Mouse (Mus musculus) embryonic facial prominence, embryonic 15.5 days (tissue): Measurements from ENCODE around the gene Fkbp15. TPM values are rescaled to one million over a fixed set of nuclear protein-coding genes. Genes with fewer than 3 reads are reported as not detected.

Source experiments
- ATAC-seq: fragments of 200-750 bp; cut with Nextera tagmentation; 2 replicates; pipeline ENCODE4 v1.8.0; 2017; ENCODE audit warnings: low read depth, moderate TSS enrichment; ENCODE audit not compliant: insufficient number of reproducible peaks, low FRiP score, low TSS enrichment
- H3K27ac ChIP-seq: fragments of 300-500 bp; sonication (generic); replicated peaks from 2 replicates; pipeline ENCODE4 v1.5.1; 2015; ENCODE audit warnings: mild to moderate bottlenecking, inconsistent platforms
- H3K27me3 ChIP-seq: fragments of 300-500 bp; sonication (generic); 2 replicates; pipeline ENCODE4 v1.6.1; 2015; ENCODE audit warnings: inconsistent platforms
- H3K36me3 ChIP-seq: fragments of 300-500 bp; sonication (generic); 2 replicates; pipeline ENCODE4 v1.6.1; 2015; ENCODE audit warnings: mild to moderate bottlenecking, inconsistent platforms
- H3K4me1 ChIP-seq: fragments of 300-500 bp; sonication (generic); 2 replicates; pipeline ENCODE4 v1.6.1; 2015; ENCODE audit warnings: inconsistent platforms
- H3K4me2 ChIP-seq: fragments of 300-500 bp; sonication (generic); replicated peaks from 2 replicates; pipeline ENCODE4 v1.6.1; 2015; ENCODE audit warnings: mild to moderate bottlenecking, inconsistent platforms
- H3K4me3 ChIP-seq: fragments of 300-500 bp; sonication (generic); replicated peaks from 2 replicates; pipeline ENCODE4 v1.5.1; 2015; ENCODE audit warnings: mild to moderate bottlenecking, inconsistent platforms
- H3K9ac ChIP-seq: fragments of 300-500 bp; sonication (generic); 2 replicates; pipeline ENCODE4 v1.6.1; 2015; ENCODE audit warnings: inconsistent platforms
- H3K9me3 ChIP-seq: fragments of 300-500 bp; sonication (generic); replicated peaks from 2 replicates; pipeline ENCODE4 v1.6.1; 2016; ENCODE audit warnings: inconsistent platforms
- WGBS: fragments of 180-500 bp; shearing (Covaris S2); methylation state at CpG from one replicate; pipeline ENCODE4 v1.1.7; 2015; 5-methylcytosine and 5-hydroxymethylcytosine counted together
- polyA plus RNA-seq: library from polyadenylated mRNA; unstranded; fragments of >200 nt; fragmentation: Nextera tagmentation; extraction: Ambion mirVana; gene quantifications from 2 replicates; pipeline ENCODE4 v1.2.1, GENCODE M21; 2015

The Fkbp15 gene
- polyA plus RNA-seq, 1 experiment from 2014 or later = 27.6 TPM

GRCm38 (mm10) chr4:62389592-62390512, 29.5 kb upstream of the Fkbp15 start:
- H3K9ac ChIP-seq = no peak overlapping the region
- no peaks in the 10 kb centered on the region for H3K4me1 ChIP-seq
- H3K27me3 ChIP-seq = no peaks in the 10 kb centered on the region
- no peak overlapping the region for H3K27ac ChIP-seq
- no peaks in the 10 kb centered on the region for H3K9me3 ChIP-seq
- 88% methylated on average over 5 of the region's 5 CpGs for WGBS
- no peak overlapping the region for H3K4me2 ChIP-seq
- no peak overlapping the region for H3K4me3 ChIP-seq
- H3K36me3 ChIP-seq = peaks cover 53% of the 10 kb centered on the region
- ATAC-seq = no peak

GRCm38 (mm10) chr4:62385439-62385838, 25.1 kb upstream of the Fkbp15 start:
- ATAC-seq = no peak
- peaks cover 27% of the 10 kb centered on the region for H3K36me3 ChIP-seq

DNA sequence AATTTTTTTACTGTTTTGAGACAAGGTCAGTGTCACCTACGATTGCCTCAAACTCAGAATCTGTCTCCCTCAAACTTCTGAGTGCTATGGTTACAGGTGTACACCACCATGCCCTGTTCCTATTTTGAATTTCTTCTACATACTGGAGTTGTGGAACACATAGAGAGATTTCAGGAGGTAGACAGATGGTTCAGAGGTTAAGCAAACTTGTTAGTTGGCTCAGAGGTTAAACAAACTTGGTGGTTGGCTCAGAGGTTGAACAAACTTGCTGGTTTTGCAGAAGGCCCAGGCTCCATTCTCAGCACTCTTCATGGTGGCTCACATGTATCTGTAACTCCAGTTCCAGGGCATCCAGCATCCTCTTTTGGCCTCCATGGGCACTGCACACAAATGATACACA, 23.8 kb upstream of the Fkbp15 start:
- Histone ChIP-seq H3K27me3 (no peaks in the 10 kb centered on the region), H3K4me2 (no peak overlapping the region), H3K9ac (no peak overlapping the region), H3K27ac (no peak overlapping the region), H3K4me1 (no peaks in the 10 kb centered on the region), H3K9me3 (no peaks in the 10 kb centered on the region), H3K36me3 (peaks cover 17% of the 10 kb centered on the region), H3K4me3 (no peak overlapping the region)
- no peak for ATAC-seq
- 84% methylated on average over 1 of the region's 1 CpGs for WGBS

More at GRCm38 (mm10) chr4:62385439-62385838, 25.1 kb upstream of the Fkbp15 start:
- Histone ChIP-seq H3K27ac (no peak overlapping the region), H3K9ac (no peak overlapping the region), H3K4me2 (no peak overlapping the region), H3K4me1 (no peaks in the 10 kb centered on the region), H3K9me3 (no peaks in the 10 kb centered on the region), H3K4me3 (no peak overlapping the region), H3K27me3 (no peaks in the 10 kb centered on the region)
- WGBS = 87% methylated on average over 7 of the region's 7 CpGs

GRCm38 (mm10) chr4:62383752-62384151, 23.4 kb upstream of the Fkbp15 start:
- Histone ChIP-seq H3K4me1 (no peaks in the 10 kb centered on the region), H3K4me3 (no peak overlapping the region), H3K9ac (no peak overlapping the region), H3K36me3 (peaks cover 17% of the 10 kb centered on the region), H3K9me3 (no peaks in the 10 kb centered on the region), H3K4me2 (no peak overlapping the region), H3K27ac (no peak overlapping the region), H3K27me3 (no peaks in the 10 kb centered on the region)
- WGBS = 81% methylated on average over 7 of the region's 7 CpGs
- ATAC-seq = no peak

DNA sequence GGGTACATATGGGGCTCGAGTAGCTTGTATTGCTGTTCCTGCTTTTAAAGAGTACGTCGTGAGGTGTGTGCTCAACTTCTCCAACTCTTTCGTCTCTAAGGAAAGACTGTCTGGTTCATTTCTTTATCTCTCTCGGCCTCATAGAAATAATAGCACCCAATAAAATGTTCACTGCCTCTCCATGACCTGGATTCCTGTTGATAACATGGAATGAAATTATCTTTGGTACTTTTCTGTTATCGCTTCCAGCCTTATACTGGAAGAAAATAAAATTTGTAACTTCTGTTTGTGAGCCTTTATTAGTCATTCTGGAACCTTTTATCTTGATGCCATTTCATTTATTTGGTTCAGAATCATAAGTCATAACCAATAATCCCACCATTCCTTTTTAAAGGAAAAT, 22.9 kb upstream of the Fkbp15 start:
- 90% methylated on average over 6 of the region's 6 CpGs for WGBS
- H3K9me3 ChIP-seq = no peaks in the 10 kb centered on the region
- H3K27ac ChIP-seq = no peak overlapping the region
- H3K4me3 ChIP-seq = no peak overlapping the region
- H3K9ac ChIP-seq = no peak overlapping the region
- H3K36me3 ChIP-seq = peaks cover 11% of the 10 kb centered on the region
- H3K4me1 ChIP-seq = no peaks in the 10 kb centered on the region
- ATAC-seq = no peak
- H3K27me3 ChIP-seq = no peaks in the 10 kb centered on the region
- no peak overlapping the region for H3K4me2 ChIP-seq

DNA sequence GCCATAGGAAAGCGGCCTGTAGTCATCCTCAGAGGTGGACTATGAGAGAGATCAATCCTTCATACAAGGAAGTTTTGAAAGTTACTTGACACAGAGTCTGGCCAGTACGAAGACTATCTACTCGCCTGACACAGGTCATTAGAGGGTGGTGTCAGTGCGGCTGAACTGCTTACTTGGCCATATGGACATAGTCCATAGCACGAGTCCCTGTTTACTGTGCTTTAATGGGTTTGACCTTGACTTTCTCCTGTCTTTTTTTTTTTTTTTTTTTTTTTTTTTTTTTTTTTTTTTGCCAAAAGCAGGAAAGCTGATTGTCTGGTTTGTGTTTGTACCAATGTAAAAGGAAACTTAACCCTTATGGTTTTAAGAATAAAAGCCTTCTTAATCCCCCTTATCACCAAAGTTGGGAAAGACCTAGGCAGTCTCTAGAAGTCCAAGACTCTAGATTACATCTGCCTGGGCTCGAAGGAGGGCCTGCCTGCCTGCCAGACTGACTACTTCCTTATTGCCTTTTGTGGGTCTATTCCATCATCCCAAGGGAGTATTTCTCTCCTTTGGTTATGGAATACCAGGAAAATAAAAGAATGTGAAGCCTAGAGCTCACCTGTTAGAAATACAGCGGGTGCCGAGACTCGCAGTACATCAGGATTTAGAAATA, 19.5 kb upstream of the Fkbp15 start:
- Histone ChIP-seq H3K9me3 (no peaks in the 10 kb centered on the region), H3K9ac (no peak overlapping the region), H3K27ac (no peak overlapping the region), H3K4me1 (no peaks in the 10 kb centered on the region), H3K36me3 (no peaks in the 10 kb centered on the region), H3K4me3 (no peak overlapping the region), H3K4me2 (no peak overlapping the region), H3K27me3 (no peaks in the 10 kb centered on the region)
- ATAC-seq = no peak
- WGBS = 84% methylated on average over 9 of the region's 9 CpGs

DNA sequence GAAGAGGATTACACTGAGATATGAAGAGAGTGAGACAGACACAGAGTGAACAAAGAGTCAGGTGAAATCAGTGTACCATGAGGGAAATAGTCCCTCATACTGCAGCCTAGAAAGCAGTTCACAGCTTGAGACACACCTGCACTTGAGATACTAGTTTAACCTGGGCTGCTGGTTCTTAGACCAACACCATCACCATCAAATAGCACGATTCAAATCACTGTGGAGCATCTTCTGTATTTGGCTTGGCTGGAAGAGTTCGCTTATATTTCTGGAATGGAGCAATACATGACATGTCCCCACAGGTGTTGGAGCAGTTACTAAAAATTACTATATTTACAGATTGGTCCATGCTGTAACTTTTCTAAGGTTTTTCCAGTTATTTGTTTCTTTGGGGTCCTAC, 15.8 kb upstream of the Fkbp15 start:
- H3K9ac ChIP-seq = no peak overlapping the region
- no peak overlapping the region for H3K27ac ChIP-seq
- ATAC-seq = no peak
- no peaks in the 10 kb centered on the region for H3K9me3 ChIP-seq
- no peak overlapping the region for H3K4me3 ChIP-seq
- WGBS = 81% methylated on average over 2 of the region's 2 CpGs
- no peak overlapping the region for H3K4me2 ChIP-seq
- H3K36me3 ChIP-seq = no peaks in the 10 kb centered on the region
- H3K27me3 ChIP-seq = no peaks in the 10 kb centered on the region
- 0 out of 2 replicates have a peak, but pooled peaks cover 6% of the 10 kb centered on the region for H3K4me1 ChIP-seq

DNA sequence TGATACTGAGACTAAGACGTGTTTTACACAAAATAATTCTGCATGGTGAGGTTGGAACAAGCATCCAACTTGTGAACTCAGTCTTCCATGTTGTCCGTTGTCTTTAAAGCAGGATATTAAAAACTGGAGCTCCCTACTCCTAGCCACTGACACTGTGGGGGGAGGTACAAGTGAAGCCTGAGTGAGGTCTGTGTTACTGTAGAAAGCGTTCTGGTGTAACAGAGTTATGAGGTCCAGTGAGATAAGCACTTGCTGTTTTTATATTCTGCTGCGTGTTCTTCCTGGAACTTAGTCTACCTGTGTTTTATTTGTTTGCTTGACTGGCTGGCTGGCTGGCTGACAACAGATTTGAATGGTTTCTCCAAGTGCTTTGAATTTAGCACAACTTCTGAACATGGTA, 14.0 kb upstream of the Fkbp15 start:
- 80% methylated on average over 4 of the region's 4 CpGs for WGBS
- 0 out of 2 replicates have a peak, but pooled peaks cover 6% of the 10 kb centered on the region for H3K4me1 ChIP-seq
- no peak overlapping the region for H3K4me2 ChIP-seq
- no peak for ATAC-seq
- no peak overlapping the region for H3K27ac ChIP-seq
- H3K36me3 ChIP-seq = no peaks in the 10 kb centered on the region
- no peak overlapping the region for H3K9ac ChIP-seq
- H3K4me3 ChIP-seq = no peak overlapping the region
- no peaks in the 10 kb centered on the region for H3K9me3 ChIP-seq
- no peaks in the 10 kb centered on the region for H3K27me3 ChIP-seq

DNA sequence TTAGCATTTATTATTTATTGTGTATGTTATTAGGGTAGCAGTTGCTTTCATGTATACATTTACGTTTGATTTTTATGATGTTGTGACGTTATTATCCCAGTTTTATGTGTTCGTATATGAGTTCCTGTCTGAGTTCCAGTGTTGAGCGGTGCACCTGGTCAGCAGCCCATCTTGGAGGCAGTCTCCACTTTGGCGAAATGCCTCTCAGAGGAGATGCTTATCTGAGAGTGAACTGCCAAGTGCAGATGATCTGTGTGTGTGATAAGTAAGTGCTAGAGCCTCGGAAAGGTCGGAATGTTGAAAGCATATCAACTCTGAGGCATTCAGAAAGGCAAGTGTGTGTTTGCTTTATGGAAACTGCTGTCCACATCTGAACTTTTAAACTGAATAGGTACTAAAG, 13.3 kb upstream of the Fkbp15 start:
- no peaks in the 10 kb centered on the region for H3K27me3 ChIP-seq
- 75% methylated on average over 7 of the region's 7 CpGs for WGBS
- no peak for ATAC-seq

DNA sequence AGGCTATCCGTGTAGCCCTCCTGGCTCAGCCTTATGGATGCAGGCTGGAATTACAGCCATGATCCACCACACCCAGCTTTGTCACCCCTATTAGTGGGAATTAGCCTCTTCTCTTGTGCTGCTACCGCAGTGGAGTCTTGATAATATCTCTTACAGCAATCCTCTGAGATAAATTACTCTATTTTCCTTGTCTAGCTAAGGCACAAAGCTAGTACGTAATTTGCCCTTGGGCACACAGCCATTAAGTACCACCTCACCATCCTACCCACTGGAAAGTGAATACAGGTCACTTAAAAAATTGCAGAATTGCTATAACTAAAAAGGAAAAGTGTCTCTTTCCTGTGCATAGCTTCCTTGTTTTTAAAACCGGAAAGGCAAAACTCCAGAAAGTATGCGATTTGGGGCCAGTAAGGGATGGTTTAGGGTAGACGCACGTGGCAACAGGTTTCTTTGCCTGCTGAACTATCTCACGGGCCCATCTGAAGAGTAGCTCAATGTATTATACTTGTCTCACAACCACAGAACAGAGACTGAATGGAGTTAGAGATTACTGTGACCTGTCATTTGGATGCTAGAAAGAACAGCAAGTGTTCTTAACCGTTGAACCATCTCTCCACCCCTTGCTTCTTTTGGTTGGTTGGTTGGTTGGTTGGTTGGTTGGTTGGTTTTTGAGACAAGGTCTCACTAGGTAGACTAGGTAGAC, 12.6 kb upstream of the Fkbp15 start:
- Histone ChIP-seq H3K4me1 (0 out of 2 replicates have a peak, but pooled peaks cover 6% of the 10 kb centered on the region), H3K4me2 (no peak overlapping the region), H3K9ac (no peak overlapping the region), H3K9me3 (no peaks in the 10 kb centered on the region), H3K36me3 (no peaks in the 10 kb centered on the region), H3K27me3 (no peaks in the 10 kb centered on the region), H3K27ac (no peak overlapping the region), H3K4me3 (no peak overlapping the region)
- WGBS = 66% methylated on average over 9 of the region's 9 CpGs
- no peak for ATAC-seq

More for the DNA sequence above, 13.3 kb upstream of the Fkbp15 start:
- H3K36me3 ChIP-seq = no peaks in the 10 kb centered on the region
- H3K4me2 ChIP-seq = no peak overlapping the region
- H3K9ac ChIP-seq = no peak overlapping the region
- no peak overlapping the region for H3K4me3 ChIP-seq
- H3K9me3 ChIP-seq = no peaks in the 10 kb centered on the region
- H3K4me1 ChIP-seq = 0 out of 2 replicates have a peak, but pooled peaks cover 6% of the 10 kb centered on the region
- no peak overlapping the region for H3K27ac ChIP-seq

DNA sequence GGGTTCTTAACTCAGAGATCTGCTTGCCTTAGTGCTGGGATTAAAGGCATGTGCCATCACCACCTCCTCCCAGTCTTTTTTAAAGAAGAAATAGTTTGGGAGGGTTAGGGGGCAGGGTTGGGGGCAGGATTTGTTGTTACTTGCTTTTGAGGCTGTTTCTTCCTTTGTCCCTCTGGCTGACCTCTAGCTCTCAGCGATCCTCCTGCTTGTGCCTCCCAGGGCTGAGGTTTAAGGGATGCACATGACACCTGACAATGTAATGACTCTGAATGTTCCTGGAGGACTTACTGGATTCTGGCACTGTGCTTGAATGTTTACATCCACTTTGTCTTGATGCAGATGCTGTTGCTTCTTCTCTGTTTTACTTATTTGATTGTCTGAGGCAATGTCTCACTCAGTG, 12.1 kb upstream of the Fkbp15 start:
- H3K4me2 ChIP-seq = no peak overlapping the region

More for the DNA sequence above, 12.1 kb upstream of the Fkbp15 start:
- Histone ChIP-seq H3K9ac (no peak overlapping the region), H3K4me1 (0 out of 2 replicates have a peak, but pooled peaks cover 6% of the 10 kb centered on the region), H3K9me3 (no peaks in the 10 kb centered on the region), H3K27me3 (no peaks in the 10 kb centered on the region), H3K4me3 (no peak overlapping the region), H3K27ac (no peak overlapping the region), H3K36me3 (no peaks in the 10 kb centered on the region)
- 47% methylated on average over 1 of the region's 1 CpGs for WGBS
- ATAC-seq = no peak
